Mouse (Mus musculus) heart, embryonic 16.5 days (tissue): Measurements from ENCODE around the gene Cd37. TPM values are rescaled to one million over a fixed set of nuclear protein-coding genes. Genes with fewer than 3 reads are reported as not detected.

ENCODE experiments used
- ATAC-seq: fragments of 200-750 bp; cut with Nextera tagmentation; replicated peaks from 2 replicates; pipeline ENCODE4 v1.8.0; 2017; ENCODE audit warnings: moderate number of reproducible peaks; ENCODE audit not compliant: insufficient read depth, low FRiP score; ENCODE audit errors: extremely low read depth
- H3K27ac ChIP-seq: fragments of 300-500 bp; sonication (generic); 2 replicates; pipeline ENCODE4 v1.5.1; 2014; ENCODE audit warnings: mild to moderate bottlenecking, low read length, control low read depth, moderate library complexity
- H3K27me3 ChIP-seq: fragments of 300-500 bp; sonication (generic); 2 replicates; pipeline ENCODE4 v1.6.1; 2014; ENCODE audit warnings: low read length, mixed read lengths; ENCODE audit not compliant: control insufficient read depth, insufficient read depth
- H3K36me3 ChIP-seq: fragments of 300-500 bp; sonication (generic); 2 replicates; pipeline ENCODE4 v1.6.1; 2014; ENCODE audit not compliant: control insufficient read depth, insufficient read depth
- H3K4me1 ChIP-seq: fragments of 300-500 bp; sonication (generic); 2 replicates; pipeline ENCODE4 v1.6.1; 2014; ENCODE audit warnings: low read length, mixed read lengths; ENCODE audit not compliant: control insufficient read depth, insufficient read depth
- H3K4me2 ChIP-seq: fragments of 300-500 bp; sonication (generic); 2 replicates; pipeline ENCODE4 v1.6.1; 2014; ENCODE audit warnings: low read depth, mild to moderate bottlenecking, control low read depth, low read length
- H3K4me3 ChIP-seq: fragments of 300-500 bp; sonication (generic); 2 replicates; pipeline ENCODE4 v1.5.1; 2014; ENCODE audit warnings: mild to moderate bottlenecking, control low read depth, low read length
- H3K9ac ChIP-seq: fragments of 300-500 bp; sonication (generic); 2 replicates; pipeline ENCODE4 v1.6.1; 2014; ENCODE audit warnings: low read length, control low read depth
- H3K9me3 ChIP-seq: fragments of 300-500 bp; sonication (generic); replicated peaks from 2 replicates; pipeline ENCODE4 v1.6.1; 2016; ENCODE audit warnings: low read length; ENCODE audit not compliant: control insufficient read depth
- WGBS: fragments of 180-500 bp; shearing (Covaris S2); extraction: QIAGEN DNeasy Blood & Tissue Kit; methylation state at CpG from one replicate; pipeline ENCODE4 v1.1.7; 2014; 5-methylcytosine and 5-hydroxymethylcytosine counted together
- polyA plus RNA-seq: library from polyadenylated mRNA; unstranded; fragments of >200 nt; fragmentation: Nextera tagmentation; extraction: Ambion mirVana; gene quantifications from 2 replicates; pipeline ENCODE4 v1.2.1, GENCODE M21; 2015

Gene Cd37
- polyA plus RNA-seq, 1 experiment from 2014 or later, result 9.2 TPM

GRCm38 (mm10) chr7:45191803-45192363 is 47.0 kb downstream of the Cd37 start:
- no peak overlapping the region for H3K4me3 ChIP-seq
- H3K9ac ChIP-seq, result no peak overlapping the region
- peaks cover 10% of the 10 kb centered on the region; the same call in 1 of the 2 replicates for H3K4me1 ChIP-seq
- H3K27me3 ChIP-seq, result peaks cover 14% of the 10 kb centered on the region
- H3K36me3 ChIP-seq, result no peaks in the 10 kb centered on the region
- no peak overlapping the region for H3K4me2 ChIP-seq
- no peak for ATAC-seq
- H3K9me3 ChIP-seq, result no peaks in the 10 kb centered on the region
- no peak overlapping the region for H3K27ac ChIP-seq
- WGBS, result 10% methylated on average over 8 of the region's 8 CpGs

- no peak overlapping the region for H3K27ac ChIP-seq
- H3K4me1 ChIP-seq, result peaks cover 10% of the 10 kb centered on the region; the same call in 1 of the 2 replicates
- no peaks in the 10 kb centered on the region for H3K36me3 ChIP-seq
- H3K9ac ChIP-seq, result no peak overlapping the region
- no peak overlapping the region for H3K4me3 ChIP-seq
- no peak overlapping the region for H3K4me2 ChIP-seq
- WGBS, result 58% methylated on average over 2 of the region's 2 CpGs
- ATAC-seq, result no peak
- H3K9me3 ChIP-seq, result no peaks in the 10 kb centered on the region
- peaks cover 22% of the 10 kb centered on the region for H3K27me3 ChIP-seq
Measured at GRCm38 (mm10) chr7:45191161-45191560, 47.8 kb downstream of the Cd37 start.

- Histone ChIP-seq H3K4me2 (no peak overlapping the region), H3K9me3 (no peaks in the 10 kb centered on the region), H3K36me3 (no peaks in the 10 kb centered on the region), H3K4me1 (peaks cover 5% of the 10 kb centered on the region; the same call in 1 of the 2 replicates), H3K4me3 (no peak overlapping the region), H3K27me3 (peaks cover 25% of the 10 kb centered on the region), H3K27ac (no peak overlapping the region), H3K9ac (no peak overlapping the region)
- WGBS, result 90% methylated on average over 6 of the region's 6 CpGs
- no peak for ATAC-seq
Measured at GRCm38 (mm10) chr7:45190186-45190585, 48.7 kb downstream of the Cd37 start.

- Histone ChIP-seq H3K9ac (no peak overlapping the region), H3K9me3 (no peaks in the 10 kb centered on the region), H3K36me3 (no peaks in the 10 kb centered on the region), H3K27me3 (peaks cover 31% of the 10 kb centered on the region), H3K4me3 (no peak overlapping the region), H3K4me2 (no peak overlapping the region), H3K4me1 (peaks cover 3% of the 10 kb centered on the region; the same call in 1 of the 2 replicates), H3K27ac (no peak overlapping the region)
- no peak for ATAC-seq
- WGBS, result 40% methylated on average over 16 of the region's 16 CpGs
Measured at GRCm38 (mm10) chr7:45189600-45189999, 49.3 kb downstream of the Cd37 start.

GRCm38 (mm10) chr7:45185921-45186320 is 53.0 kb downstream of the Cd37 start:
- ATAC-seq, result no peak
- H3K36me3 ChIP-seq, result no peaks in the 10 kb centered on the region
- H3K4me3 ChIP-seq, result no peak overlapping the region
- H3K4me2 ChIP-seq, result no peak overlapping the region
- H3K4me1 ChIP-seq, result peaks cover 8% of the 10 kb centered on the region; the same call in 1 of the 2 replicates
- H3K27me3 ChIP-seq, result peaks cover 66% of the 10 kb centered on the region
- no peak overlapping the region for H3K9ac ChIP-seq
- no peaks in the 10 kb centered on the region for H3K9me3 ChIP-seq
- 70% methylated on average over 7 of the region's 7 CpGs for WGBS
- no peak overlapping the region for H3K27ac ChIP-seq

GRCm38 (mm10) chr7:45183672-45184071 is 55.2 kb downstream of the Cd37 start:
- ATAC-seq, result no peak
- no peak overlapping the region for H3K27ac ChIP-seq
- 69% methylated on average over 7 of the region's 7 CpGs for WGBS

More at GRCm38 (mm10) chr7:45183672-45184071, 55.2 kb downstream of the Cd37 start:
- Histone ChIP-seq H3K4me3 (no peak overlapping the region), H3K4me1 (peaks cover 8% of the 10 kb centered on the region; the same call in 1 of the 2 replicates), H3K36me3 (no peaks in the 10 kb centered on the region), H3K9ac (no peak overlapping the region), H3K9me3 (no peaks in the 10 kb centered on the region), H3K27me3 (peaks cover 83% of the 10 kb centered on the region), H3K4me2 (no peak overlapping the region)

Other genes with a start within 250 kb of the Cd37 start
- 71.4 and 73.6 TPM in 2 replicates for gene Irf3, start 241.5 kb downstream of the Cd37 start, polyA plus RNA-seq
- gene Bcl2l12, start 240.4 kb downstream of the Cd37 start, polyA plus RNA-seq, result 32.2 and 33.3 TPM in 2 replicates
- gene Scaf1, start 222.8 kb downstream of the Cd37 start, polyA plus RNA-seq, result 22.7 and 26.4 TPM in 2 replicates
- 74.8 and 85.0 TPM in 2 replicates for gene Rras, start 221.2 kb downstream of the Cd37 start, polyA plus RNA-seq
- 5.6 and 7.3 TPM in 2 replicates for gene Prr12, start 186.2 kb downstream of the Cd37 start, polyA plus RNA-seq
- 53.8 and 55.9 TPM in 2 replicates for gene Nosip, start 176.7 kb downstream of the Cd37 start, polyA plus RNA-seq
- 12.9 and 16.6 TPM in 2 replicates for gene Prrg2, start 176.4 kb downstream of the Cd37 start, polyA plus RNA-seq
- gene Rcn3, start 146.9 kb downstream of the Cd37 start, polyA plus RNA-seq, result 207 and 214 TPM in 2 replicates
- 56.8 and 58.2 TPM in 2 replicates for gene Fcgrt, start 135.3 kb downstream of the Cd37 start, polyA plus RNA-seq
- 809 and 812 TPM in 2 replicates for gene Rps11, start 114.7 kb downstream of the Cd37 start, polyA plus RNA-seq
- 684 and 727 TPM in 2 replicates for gene Rpl13a, start 110.4 kb downstream of the Cd37 start, polyA plus RNA-seq
- gene Gm45713, start 102.9 kb downstream of the Cd37 start, polyA plus RNA-seq, result 0.34 TPM in 1 of 2 replicates, not detected in the other
- 2.3 and 2.8 TPM in 2 replicates for gene Flt3l, start 102.7 kb downstream of the Cd37 start, polyA plus RNA-seq
- gene Pih1d1, start 84.8 kb downstream of the Cd37 start, polyA plus RNA-seq, result 76.8 and 82.5 TPM in 2 replicates
- gene Aldh16a1, start 84.5 kb downstream of the Cd37 start, polyA plus RNA-seq, result 33.9 and 38.2 TPM in 2 replicates
- 3.6 and 4.7 TPM in 2 replicates for gene Slc17a7, start 75.2 kb downstream of the Cd37 start, polyA plus RNA-seq
- not detected in 2 replicates for gene Gfy, start 59.5 kb downstream of the Cd37 start, polyA plus RNA-seq
- gene Pth2, start 58.1 kb downstream of the Cd37 start, polyA plus RNA-seq, result 0.42 TPM in 1 of 2 replicates, not detected in the other
- gene Ccdc155, start 34.2 kb downstream of the Cd37 start, polyA plus RNA-seq, result 0.58 and 0.75 TPM in 2 replicates
- gene Dkkl1, start 27.0 kb downstream of the Cd37 start, polyA plus RNA-seq, result 1.2 and 1.4 TPM in 2 replicates
- 88.0 and 92.4 TPM in 2 replicates for gene Tead2, start 23.4 kb downstream of the Cd37 start, polyA plus RNA-seq
- gene Slc6a16, start 2.0 kb upstream of the Cd37 start, polyA plus RNA-seq, result 0.09 TPM in 1 of 2 replicates, not detected in the other
- not detected in 2 replicates for gene Slc6a21, start 38.4 kb upstream of the Cd37 start, polyA plus RNA-seq
- gene Trpm4, start 94.7 kb upstream of the Cd37 start, polyA plus RNA-seq, result 12.4 and 18.0 TPM in 2 replicates
- 26.6 and 28.7 TPM in 2 replicates for gene Hrc, start 96.2 kb upstream of the Cd37 start, polyA plus RNA-seq
- gene Ppfia3, start 127.9 kb upstream of the Cd37 start, polyA plus RNA-seq, result 1.5 TPM in 2 replicates
- gene Lin7b, start 131.5 kb upstream of the Cd37 start, polyA plus RNA-seq, result 0.81 and 0.91 TPM in 2 replicates
- gene Snrnp70, start 156.6 kb upstream of the Cd37 start, polyA plus RNA-seq, result 145 and 161 TPM in 2 replicates
- 0.25 and 0.27 TPM in 2 replicates for gene Kcna7, start 166.5 kb upstream of the Cd37 start, polyA plus RNA-seq
- gene Ntf5, start 174.6 kb upstream of the Cd37 start, polyA plus RNA-seq, result 0.91 and 1.1 TPM in 2 replicates
- gene Lhb, start 181.7 kb upstream of the Cd37 start, polyA plus RNA-seq, result 0.46 and 0.51 TPM in 2 replicates
- 136 and 141 TPM in 2 replicates for gene Gys1, start 195.7 kb upstream of the Cd37 start, polyA plus RNA-seq
- 85.1 and 88.3 TPM in 2 replicates for gene Ruvbl2, start 199.0 kb upstream of the Cd37 start, polyA plus RNA-seq
- 3,045 and 3,399 TPM in 2 replicates for gene Ftl1, start 220.8 kb upstream of the Cd37 start, polyA plus RNA-seq
- 104 and 107 TPM in 2 replicates for gene Bax, start 227.8 kb upstream of the Cd37 start, polyA plus RNA-seq
- gene Tulp2, start 242.8 kb upstream of the Cd37 start, polyA plus RNA-seq, result 0.35 and 0.71 TPM in 2 replicates
- not detected in 2 replicates for gene Gm45808, start 247.7 kb upstream of the Cd37 start, polyA plus RNA-seq
- gene Dhdh, start 249.7 kb upstream of the Cd37 start, polyA plus RNA-seq, result 3.4 TPM in 2 replicates